Mouse (Mus musculus) stomach, postnatal 0 days (tissue): ENCODE measurements at regions not wholly inside any gene's neighbourhood (a gene's known extent, or its start where the extent isn't known, plus 50 kb on each side); places are given as distances from the start of the nearest gene placed in this dataset.

Source experiments
- ATAC-seq: fragments of 200-750 bp; cut with Nextera tagmentation; 2 replicates; pipeline ENCODE4 v1.8.0; 2017; ENCODE audit not compliant: low FRiP score, low TSS enrichment
- DNase-seq: peaks from one replicate; pipeline ENCODE4 v3.0.0-alpha.2; 2016; ENCODE audit warnings: low spot score
- H3K27ac ChIP-seq: fragments of 300-500 bp; sonication (generic); replicated peaks from 2 replicates; pipeline ENCODE4 v1.5.1; 2014; ENCODE audit warnings: mild to moderate bottlenecking, control low read depth
- H3K27me3 ChIP-seq: fragments of 300-500 bp; sonication (generic); 2 replicates; pipeline ENCODE4 v1.6.1; 2014; ENCODE audit warnings: low read length; ENCODE audit not compliant: control insufficient read depth, insufficient read depth
- H3K36me3 ChIP-seq: fragments of 300-500 bp; sonication (generic); 2 replicates; pipeline ENCODE4 v1.6.1; 2014; ENCODE audit warnings: low read length, mixed read lengths; ENCODE audit not compliant: control insufficient read depth, insufficient read depth
- H3K4me1 ChIP-seq: fragments of 300-500 bp; sonication (generic); replicated peaks from 2 replicates; pipeline ENCODE4 v1.6.1; 2014; ENCODE audit warnings: antibody characterized with exemption; ENCODE audit not compliant: control insufficient read depth, insufficient read depth
- H3K4me2 ChIP-seq: fragments of 300-500 bp; sonication (generic); replicated peaks from 2 replicates; pipeline ENCODE4 v1.6.1; 2014; ENCODE audit warnings: low read depth, mild to moderate bottlenecking, control low read depth, moderate library complexity
- H3K4me3 ChIP-seq: fragments of 300-500 bp; sonication (generic); 2 replicates; pipeline ENCODE4 v1.5.1; 2014; ENCODE audit warnings: low read depth, low read length, control low read depth
- H3K9ac ChIP-seq: fragments of 300-500 bp; sonication (generic); 2 replicates; pipeline ENCODE4 v1.6.1; 2014; ENCODE audit warnings: mild to moderate bottlenecking, low read length, control low read depth, mixed read lengths
- H3K9me3 ChIP-seq: fragments of 300-500 bp; sonication (generic); 2 replicates; pipeline ENCODE4 v1.6.1; 2016; ENCODE audit warnings: low read length; ENCODE audit not compliant: control insufficient read depth
- CTCF ChIP-seq: IDR thresholded peaks from 2 replicates; pipeline ENCODE4 v1.5.1; 2016; ENCODE audit warnings: antibody characterized with exemption, low read depth, mild to moderate bottlenecking, moderate library complexity
- EP300 ChIP-seq: optimal IDR thresholded peaks from 2 replicates; pipeline ENCODE3; 2016; ENCODE audit warnings: antibody characterized with exemption
- WGBS: fragments of 180-500 bp; shearing (Covaris S2); extraction: QIAGEN DNeasy Blood & Tissue Kit; methylation state at CpG from one replicate; pipeline ENCODE4 v1.1.7; 2014; 5-methylcytosine and 5-hydroxymethylcytosine counted together

DNA sequence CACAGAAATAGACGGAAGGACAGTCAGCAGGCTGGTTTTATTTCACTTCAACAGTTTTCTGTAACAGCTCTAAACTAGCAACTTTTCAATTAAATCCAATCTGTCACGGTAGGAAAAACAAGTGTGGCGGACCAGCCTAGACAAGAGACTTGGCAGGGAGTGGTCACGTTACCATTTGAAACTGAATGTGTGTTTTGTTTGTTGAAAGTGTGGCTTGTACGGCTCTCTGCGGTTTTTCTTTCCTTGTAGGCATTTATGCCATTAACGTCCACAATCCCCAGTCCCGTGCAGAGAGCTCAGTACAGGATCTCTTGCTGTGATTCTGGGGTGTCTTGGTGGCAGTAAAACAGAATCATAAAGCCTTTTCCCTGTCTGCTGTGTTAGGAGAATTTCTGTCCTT, 311.9 kb upstream of the Nrip1 start:
- no peak overlapping the region for H3K27ac ChIP-seq
- H3K9ac ChIP-seq, result no peak overlapping the region
- H3K36me3 ChIP-seq, result no peaks in the 10 kb centered on the region
- H3K4me2 ChIP-seq, result no peak overlapping the region
- no peak for TF ChIP-seq EP300
- H3K4me1 ChIP-seq, result no peaks in the 10 kb centered on the region
- ATAC-seq (0 out of 2 replicates have a peak, but pooled peaks have one; percentile 29), DNase-seq (no peak)
- H3K27me3 ChIP-seq, result no peaks in the 10 kb centered on the region
- WGBS, result 41% methylated on average over 8 of the region's 8 CpGs
- H3K4me3 ChIP-seq, result no peak overlapping the region
- H3K9me3 ChIP-seq, result no peaks in the 10 kb centered on the region

DNA sequence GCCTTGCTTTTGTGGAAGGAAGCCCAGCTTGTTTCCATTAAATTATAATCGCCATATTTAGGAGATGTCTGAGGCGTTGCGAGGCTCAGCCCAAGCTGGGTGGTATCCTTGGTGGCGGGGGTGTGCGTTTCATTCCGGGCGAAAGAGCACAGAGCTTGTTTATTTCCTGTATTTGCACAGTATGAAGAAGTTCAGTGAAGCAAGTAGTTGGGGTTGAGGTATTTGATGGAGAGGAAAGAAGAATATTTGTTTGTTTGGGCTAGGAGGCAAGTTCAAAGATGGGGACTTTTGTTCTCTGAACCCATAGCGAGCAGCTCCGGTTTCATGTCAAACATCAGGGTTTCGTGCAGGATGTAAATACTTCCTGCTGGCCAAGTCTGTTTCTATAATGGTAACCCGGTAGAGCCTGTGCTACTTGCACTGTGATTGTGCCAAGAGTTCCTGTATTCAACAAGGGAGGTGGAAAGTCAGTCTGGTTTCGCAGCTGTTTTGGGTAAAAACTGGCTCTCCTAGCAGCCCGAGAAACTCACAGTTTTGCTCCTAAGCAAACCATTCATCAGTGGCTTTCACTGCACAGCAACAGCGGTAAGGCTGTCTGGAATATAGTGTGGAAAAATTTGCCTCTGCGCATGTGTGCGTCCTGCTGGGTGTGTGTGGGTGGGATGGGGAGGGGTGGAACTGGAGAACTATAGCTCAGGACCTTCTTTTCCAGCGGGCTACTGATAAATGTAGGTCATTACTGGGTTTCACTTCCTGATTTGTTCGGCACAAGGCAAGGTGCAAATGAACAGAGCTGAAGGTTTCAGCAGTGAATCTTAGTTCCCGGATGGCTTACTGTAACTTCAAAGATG, 306.7 kb upstream of the Nrip1 start:
- whole genome bisulfite sequencing, result 17% methylated on average over 19 of the region's 19 CpGs
- H3K9ac ChIP-seq, result peak overlapping the region; percentile 19
- no peak for TF ChIP-seq EP300
- TF ChIP-seq CTCF, result no peak
- no peaks in the 10 kb centered on the region for H3K9me3 ChIP-seq
- ATAC-seq, result peak; percentile 75
- H3K27ac ChIP-seq, result peak overlapping the region; percentile 53
- H3K4me3 ChIP-seq, result peak overlapping the region; percentile 25
- no peaks in the 10 kb centered on the region for H3K4me1 ChIP-seq
- DNase-seq, result peak; percentile 32
- H3K4me2 ChIP-seq, result peak overlapping the region; percentile 63
- no peaks in the 10 kb centered on the region for H3K27me3 ChIP-seq
- no peaks in the 10 kb centered on the region for H3K36me3 ChIP-seq

DNA sequence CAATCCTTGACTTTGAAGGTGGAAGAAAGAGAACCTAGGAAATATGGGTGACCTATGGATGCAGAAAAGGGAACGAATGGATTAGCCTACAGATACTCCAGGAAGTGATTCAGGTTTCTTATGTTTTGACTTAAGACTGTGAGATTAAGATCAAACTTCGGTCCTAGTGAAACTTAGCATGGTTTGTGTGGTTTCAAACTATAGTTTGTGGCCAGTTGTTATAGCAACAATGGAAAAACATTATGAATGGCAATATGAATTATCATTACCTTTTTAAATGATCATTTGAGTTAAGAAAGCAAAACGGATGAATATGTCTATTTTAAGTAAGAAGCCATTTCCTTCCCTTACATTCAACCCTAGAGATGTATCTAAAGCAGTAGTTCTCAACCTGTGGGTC, 305.3 kb upstream of the Nrip1 start:
- no peak overlapping the region for H3K4me2 ChIP-seq
- 89% methylated on average over 3 of the region's 3 CpGs for WGBS
- H3K4me3 ChIP-seq, result no peak overlapping the region
- no peaks in the 10 kb centered on the region for H3K4me1 ChIP-seq
- ATAC-seq, result no peak
- DNase-seq, result no peak
- no peaks in the 10 kb centered on the region for H3K27me3 ChIP-seq
- no peak overlapping the region for H3K9ac ChIP-seq
- TF ChIP-seq CTCF (no peak), EP300 (no peak)
- no peaks in the 10 kb centered on the region for H3K9me3 ChIP-seq
- no peak overlapping the region for H3K27ac ChIP-seq
- H3K36me3 ChIP-seq, result no peaks in the 10 kb centered on the region

DNA sequence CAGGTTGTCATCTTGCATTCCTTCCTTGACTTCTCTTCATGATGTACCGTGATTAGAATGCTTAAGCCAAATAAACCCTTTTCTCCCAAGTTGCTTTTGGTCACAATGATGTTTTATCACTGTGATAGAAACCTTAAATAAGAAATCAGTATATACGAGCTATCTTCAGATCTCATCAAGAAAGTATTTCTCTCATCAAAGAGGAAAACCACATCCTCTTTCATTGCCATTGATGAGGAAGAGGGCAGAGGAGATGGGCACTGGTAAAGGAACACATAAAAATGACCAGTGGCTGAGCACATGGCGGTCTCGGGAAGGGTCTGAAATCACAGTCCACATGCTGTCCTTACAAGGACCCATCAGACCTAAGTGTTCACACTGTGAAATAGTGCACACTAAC, 296.2 kb upstream of the Nrip1 start:
- no peak overlapping the region for H3K4me2 ChIP-seq
- WGBS, result 87% methylated on average over 4 of the region's 4 CpGs

DNA sequence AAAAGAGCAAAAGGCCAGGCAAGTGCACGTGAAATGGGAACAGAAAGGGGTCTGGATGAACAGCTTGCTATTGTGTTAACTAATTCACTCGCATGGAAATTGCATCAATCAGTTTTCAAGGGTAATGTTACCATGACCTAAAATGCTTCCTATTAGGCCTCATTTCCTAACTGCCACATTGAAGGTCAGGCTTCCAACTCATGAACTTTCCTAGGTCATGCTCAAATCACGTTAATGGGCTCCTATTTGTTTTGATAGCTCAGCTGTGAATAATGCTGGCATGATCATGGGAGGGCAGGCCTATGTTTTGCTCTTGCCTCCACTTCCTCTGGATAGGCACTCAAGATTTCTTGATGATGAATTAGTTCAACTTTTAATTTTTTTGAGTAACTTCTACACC, 293.4 kb upstream of the Nrip1 start:
- no peaks in the 10 kb centered on the region for H3K4me1 ChIP-seq
- no peak overlapping the region for H3K4me2 ChIP-seq
- no peaks in the 10 kb centered on the region for H3K36me3 ChIP-seq
- no peaks in the 10 kb centered on the region for H3K9me3 ChIP-seq
- H3K27ac ChIP-seq, result no peak overlapping the region
- DNase-seq (no peak), ATAC-seq (no peak)
- no peak overlapping the region for H3K4me3 ChIP-seq
- no peaks in the 10 kb centered on the region for H3K27me3 ChIP-seq
- TF ChIP-seq EP300, result no peak
- WGBS, result 61% methylated on average over 3 of the region's 3 CpGs
- no peak overlapping the region for H3K9ac ChIP-seq

More for the DNA sequence above, 296.2 kb upstream of the Nrip1 start:
- H3K4me3 ChIP-seq, result no peak overlapping the region
- TF ChIP-seq CTCF (no peak), EP300 (no peak)
- no peaks in the 10 kb centered on the region for H3K27me3 ChIP-seq
- ATAC-seq, result no peak
- no peak overlapping the region for H3K27ac ChIP-seq
- H3K36me3 ChIP-seq, result no peaks in the 10 kb centered on the region
- DNase-seq, result no peak
- H3K9me3 ChIP-seq, result no peaks in the 10 kb centered on the region
- H3K9ac ChIP-seq, result no peak overlapping the region
- H3K4me1 ChIP-seq, result no peaks in the 10 kb centered on the region

DNA sequence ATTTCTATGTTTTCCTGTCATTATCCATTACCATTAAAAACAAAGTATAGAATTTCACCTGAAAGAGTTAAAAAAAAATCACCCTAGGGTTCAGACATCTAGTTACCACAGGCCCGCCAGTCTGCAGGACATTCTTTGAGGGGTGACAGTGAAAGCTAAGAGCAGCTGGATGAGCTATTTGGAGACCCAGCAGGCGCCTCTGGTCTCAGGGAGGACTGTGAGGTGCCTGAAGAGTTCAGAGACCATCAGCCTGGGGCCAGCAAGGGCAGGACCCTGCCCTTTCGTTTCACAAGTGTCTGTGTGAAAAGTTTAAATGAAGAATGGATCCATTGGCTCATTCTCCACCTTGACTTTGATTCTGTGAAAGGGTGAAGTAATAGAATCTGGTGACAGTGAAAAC, 281.5 kb upstream of the Nrip1 start:
- H3K27ac ChIP-seq, result no peak overlapping the region
- DNase-seq (no peak), ATAC-seq (no peak)
- WGBS, result 51% methylated on average over 3 of the region's 3 CpGs
- no peak for TF ChIP-seq CTCF
- no peak for TF ChIP-seq EP300
- no peaks in the 10 kb centered on the region for H3K36me3 ChIP-seq
- no peaks in the 10 kb centered on the region for H3K4me1 ChIP-seq
- H3K9ac ChIP-seq, result no peak overlapping the region
- H3K9me3 ChIP-seq, result no peaks in the 10 kb centered on the region
- no peak overlapping the region for H3K4me3 ChIP-seq
- H3K4me2 ChIP-seq, result no peak overlapping the region
- no peaks in the 10 kb centered on the region for H3K27me3 ChIP-seq
